Mouse (Mus musculus) telencephalon, adult 2 months (tissue): ENCODE results near the gene Olfr419.

Experiments
- DNase-seq: peaks from one replicate; pipeline ENCODE4 v3.0.0-alpha.2; 2011; ENCODE audit warnings: low read depth, low spot score

The Olfr419 gene

DNA sequence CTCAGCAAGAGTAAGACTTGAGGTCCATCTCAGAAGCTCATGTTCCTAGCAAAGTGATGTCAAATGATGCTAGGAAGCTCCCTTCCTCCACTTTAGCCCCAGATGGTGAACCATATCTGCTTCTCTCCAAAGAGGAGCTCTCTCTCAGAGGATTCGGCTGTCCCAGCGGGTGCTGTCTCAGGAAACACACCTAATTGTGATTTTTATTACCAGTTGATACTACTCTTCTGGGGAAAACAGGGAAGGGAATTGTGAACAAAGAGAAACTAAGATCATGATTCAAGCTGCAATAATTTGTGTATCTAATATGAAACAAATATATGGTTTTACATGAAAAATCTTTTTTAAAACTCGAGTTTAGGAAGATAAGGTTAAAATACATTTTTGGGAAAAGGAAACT, at the start of gene Olfr419:
Olfr419 (minus strand) TSS at position 101 of the 400 bp plus-strand sequence.
- no peak for DNase-seq

DNA sequence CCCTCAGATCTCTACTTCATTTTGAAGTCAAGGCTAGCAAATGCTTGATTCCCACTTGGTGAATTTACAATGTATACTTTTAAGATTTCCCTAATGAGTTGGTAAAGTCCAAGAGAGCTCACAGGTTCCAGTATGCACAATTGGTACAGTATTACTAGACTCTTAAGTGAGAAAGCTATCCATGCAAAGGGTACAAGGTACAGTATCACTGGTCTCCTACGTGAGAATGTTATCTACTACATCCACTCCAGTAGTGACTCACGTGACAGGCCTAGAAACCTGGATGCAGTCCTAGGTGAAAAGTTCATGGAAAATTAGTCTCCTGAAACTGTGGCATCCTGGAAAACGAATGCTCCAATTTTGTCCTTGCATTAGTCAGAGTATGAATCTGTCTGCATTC, 18.8 kb upstream of the Olfr419 start:
- no peak for DNase-seq

DNA sequence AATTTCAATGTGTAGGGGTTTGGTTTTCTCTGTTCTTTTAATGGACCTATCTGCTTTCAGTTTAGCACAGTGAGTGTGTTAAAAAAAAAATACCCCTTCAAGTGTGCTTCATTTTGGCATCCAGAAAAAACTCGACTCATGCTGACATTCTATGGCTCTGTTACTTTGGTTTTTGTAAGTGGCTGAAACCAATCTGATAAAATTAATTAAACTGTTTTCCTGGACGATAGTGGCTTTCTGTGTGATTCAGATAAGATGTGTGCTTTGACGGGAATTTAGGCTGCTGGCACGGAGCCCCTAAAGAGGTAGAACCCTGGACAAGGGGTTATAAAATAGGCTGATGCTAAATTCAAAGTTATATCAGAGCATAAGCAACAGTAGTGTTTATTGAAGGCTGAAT, 17.3 kb upstream of the Olfr419 start:
- no peak for DNase-seq

DNA sequence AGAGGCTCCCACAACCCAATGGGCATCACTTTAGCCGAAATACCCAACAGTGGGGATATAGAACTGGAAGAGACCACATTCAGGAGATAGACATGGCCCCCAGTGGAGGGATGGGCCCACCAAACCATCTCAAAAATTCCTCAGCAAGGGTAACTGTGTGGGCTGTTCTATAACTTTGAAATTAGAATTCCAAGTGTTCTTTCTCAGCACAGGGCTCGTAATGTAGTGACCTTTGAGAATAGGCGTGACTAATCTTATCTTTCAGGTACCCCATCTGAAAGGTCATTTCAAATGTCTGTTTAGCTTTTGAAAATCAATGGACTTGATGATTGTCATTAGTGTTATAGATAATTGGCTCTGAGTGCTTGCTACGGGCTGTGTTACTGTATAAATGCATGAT, 16.0 kb upstream of the Olfr419 start:
- DNase-seq: no peak

DNA sequence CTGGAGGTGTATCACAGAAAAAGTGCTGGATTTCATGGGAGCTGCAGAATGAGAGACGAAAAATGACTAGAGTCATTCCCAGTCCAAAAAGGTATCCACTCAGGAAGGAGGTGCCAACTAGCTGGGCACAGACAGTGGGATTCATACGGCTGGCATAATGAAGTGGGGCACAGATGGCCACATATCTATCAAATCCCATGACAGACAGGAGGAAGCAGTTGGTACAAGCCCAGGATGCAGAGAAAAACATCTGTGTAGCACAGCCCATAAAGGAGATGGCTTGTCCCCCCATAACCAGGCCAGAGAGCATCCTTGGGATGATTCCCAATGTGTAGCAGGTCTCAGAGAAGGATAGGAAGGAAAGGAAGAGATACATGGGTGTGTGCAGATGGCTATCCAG, 1.5 kb downstream of the Olfr419 start:
- no peak for DNase-seq

DNA sequence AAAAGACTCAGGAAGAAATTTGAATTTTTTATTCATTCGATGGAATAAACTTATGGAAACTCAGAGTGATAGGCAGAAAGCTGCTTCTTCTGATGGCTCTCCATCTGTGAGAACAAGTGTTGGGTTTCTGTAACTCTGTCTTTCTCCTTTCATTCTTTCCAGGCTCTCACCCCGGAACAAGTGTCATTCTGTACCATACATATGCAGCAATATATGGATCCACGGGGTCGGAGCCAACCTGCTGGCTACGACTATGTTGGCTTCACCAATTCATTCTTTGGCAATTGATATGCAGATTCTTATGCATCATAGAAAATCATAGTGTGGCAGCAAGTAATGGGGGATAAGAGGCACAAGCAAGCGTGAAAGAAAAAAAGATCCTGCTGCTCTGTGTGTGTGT, 4.7 kb downstream of the Olfr419 start:
- no peak for DNase-seq

DNA sequence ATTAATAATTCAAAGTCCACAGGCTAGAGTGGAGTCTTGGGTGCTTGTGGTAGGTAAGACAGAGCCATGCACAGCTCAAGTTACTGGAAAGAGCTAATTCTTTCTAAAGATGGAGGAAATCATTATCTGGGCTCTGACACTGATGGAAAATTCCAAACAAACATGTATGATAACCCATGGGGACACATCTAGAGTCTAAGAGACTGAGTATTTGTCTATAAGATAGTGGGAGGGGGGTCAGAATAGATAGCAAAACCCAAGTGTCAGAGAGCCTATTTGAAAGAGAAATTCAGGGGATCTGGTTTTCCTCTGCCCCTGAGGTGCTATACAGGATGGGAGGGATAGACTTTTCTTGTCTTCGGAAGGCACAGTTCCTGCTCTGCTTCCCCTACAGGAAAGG, 5.8 kb downstream of the Olfr419 start:
- DNase-seq: no peak

DNA sequence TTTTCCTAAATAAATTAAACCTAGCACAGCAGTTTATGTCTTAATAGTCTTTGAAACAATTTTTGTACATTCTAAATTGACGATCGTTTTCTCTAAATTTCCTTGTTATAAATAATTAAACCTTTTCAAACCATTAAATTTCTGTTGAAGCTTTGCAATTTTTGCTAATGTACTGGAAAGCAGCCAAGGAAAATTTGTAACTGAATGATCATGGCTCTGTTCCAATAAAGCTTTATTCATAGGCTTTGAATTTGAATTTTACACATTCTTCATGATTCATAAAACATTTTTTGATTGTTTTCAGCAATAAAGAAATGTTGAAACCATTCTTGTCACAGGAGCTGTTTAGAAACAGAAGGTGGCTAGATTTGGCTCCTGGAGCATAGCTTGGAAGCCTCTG, 7.2 kb downstream of the Olfr419 start:
- DNase-seq: no peak

DNA sequence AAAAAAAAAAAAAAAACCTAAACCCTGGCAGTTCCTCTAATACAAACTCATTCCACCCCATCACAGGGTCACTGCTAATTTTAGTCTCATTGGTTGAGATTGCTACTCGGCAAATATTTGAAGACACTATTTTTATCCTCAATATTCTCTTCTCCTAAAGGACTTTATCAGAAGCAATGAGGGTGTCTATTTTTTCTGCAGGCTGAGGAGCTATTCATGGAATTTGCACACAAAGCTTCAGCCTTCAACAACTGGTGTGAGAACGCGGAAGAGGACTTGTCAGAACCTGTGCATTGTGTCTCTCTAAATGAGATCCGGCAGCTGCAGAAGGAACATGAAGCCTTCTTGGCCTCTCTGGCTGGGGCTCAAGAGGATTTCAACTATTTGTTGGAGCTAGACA, 11.9 kb downstream of the Olfr419 start:
- DNase-seq: no peak

DNA sequence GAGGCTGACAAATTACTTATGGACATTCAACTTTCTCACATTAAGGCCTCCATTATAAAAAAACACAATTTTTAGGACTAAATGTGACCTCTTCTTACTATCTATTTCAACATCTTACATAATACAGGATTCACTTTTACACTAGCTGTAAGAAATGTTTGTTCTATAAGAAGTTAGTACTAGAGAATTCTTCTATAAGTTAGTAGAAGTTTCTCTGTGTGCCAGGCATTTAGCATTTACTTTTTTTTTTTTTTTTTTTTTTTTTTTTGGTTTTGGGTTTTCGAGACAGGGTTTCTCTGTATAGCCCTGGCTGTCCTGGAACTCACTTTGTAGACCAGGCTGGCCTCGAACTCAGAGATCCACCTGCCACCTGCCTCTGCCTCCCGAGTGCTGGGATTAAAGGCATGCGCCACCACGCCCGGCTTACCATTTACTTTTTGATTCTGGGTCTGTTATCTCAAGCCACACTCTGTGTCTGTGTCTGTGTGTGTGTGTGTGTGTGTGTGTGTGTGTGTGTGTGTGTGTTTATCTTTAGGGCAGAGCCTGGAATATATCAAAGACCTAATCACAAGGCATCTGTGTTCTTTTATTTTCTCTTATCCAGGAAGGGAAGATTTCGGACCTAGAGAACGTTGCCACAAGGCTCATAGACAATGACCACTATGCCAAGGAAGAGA, 35.2 kb downstream of the Olfr419 start:
- DNase-seq: no peak

DNA sequence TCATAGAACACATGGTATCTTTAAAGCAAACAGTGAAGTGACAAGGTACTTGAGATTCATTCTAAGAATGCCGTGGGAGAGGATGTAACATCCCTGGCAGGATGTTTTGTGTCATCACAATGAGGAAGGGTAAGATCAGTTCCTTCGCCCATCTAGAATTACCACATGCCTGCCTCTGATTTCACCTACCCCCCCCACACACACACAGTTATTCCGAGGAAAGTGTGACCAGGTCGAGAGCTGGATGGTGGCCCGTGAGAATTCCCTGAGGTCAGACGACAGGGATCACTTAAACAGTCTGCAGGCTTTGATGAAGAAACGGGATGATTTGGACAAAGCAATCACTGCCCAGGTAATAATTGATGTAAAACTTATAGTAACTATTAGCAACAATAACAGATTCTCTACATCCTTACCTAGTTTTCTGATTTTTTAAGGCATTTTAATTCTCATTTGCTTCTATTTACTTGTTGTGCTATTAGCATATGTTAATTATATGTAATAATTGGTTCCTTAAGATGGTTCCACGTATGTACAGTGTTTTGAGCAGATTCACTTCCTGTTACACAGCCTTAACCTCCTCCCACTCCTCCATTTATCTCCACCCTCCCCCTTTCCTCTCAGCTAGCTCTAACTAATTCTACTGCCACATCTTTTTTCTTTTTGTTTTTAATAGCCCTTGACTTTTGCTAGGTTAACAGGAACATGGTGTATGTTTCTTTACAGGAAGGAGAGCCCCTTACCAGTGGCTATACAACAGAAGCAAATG, 36.4 kb downstream of the Olfr419 start:
- DNase-seq: no peak

DNA sequence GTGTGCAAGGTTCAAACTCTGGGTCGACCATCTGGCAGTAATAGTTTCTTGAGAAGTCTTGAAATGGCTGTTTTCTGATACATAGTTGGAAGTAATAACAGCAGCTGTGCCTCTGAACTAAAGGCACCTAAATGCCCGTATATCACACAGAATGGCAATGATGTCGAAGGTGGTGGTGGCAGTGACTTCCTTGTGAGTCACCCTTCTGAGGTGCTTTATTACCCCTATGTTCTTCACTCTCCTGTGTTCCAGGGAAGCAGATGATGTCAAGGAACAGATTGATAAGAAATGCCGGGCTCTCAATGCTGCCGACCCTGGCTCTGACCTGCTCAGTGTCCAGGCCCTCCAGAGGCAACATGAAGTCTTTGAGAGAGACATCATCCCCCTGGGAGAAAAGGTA, 39.6 kb downstream of the Olfr419 start:
- DNase-seq: no peak

DNA sequence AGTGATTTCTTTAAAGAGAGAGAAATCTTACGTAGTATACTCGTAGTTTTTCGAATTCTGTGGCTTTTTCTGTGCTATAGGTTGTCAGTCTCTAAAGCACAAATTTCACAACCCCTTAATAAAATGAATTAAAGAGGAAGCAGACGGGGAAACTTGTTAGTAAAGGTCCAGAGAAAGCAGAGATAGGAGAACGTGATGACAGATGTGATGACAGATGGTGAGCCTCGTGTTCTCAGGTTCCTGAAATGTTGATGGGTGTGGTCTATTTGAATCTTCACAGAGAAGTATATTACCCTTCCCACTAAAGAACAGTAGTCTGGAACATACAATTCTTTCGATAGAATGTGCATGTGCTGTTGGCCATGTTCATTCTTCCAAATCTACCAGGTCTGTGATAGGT, 47.2 kb downstream of the Olfr419 start:
- no peak for DNase-seq
